ENCODE assay signal across 21 mouse cellular contexts in genomic region chr6:134730978-134731377, GRCm38 (mm10).
A peak's percentile ranks its signal among the peaks of the same experiment; 100 is the strongest.
DNase-seq lines count a peak whose midpoint lies in the region; ATAC-seq and TF ChIP-seq lines count a peak whose summit lies in the region.
"Had no signal": no experiment of that assay in that cellular context is flagged by ENCODE, and none has a peak within 500 bp of the region (broad histone marks: within the 10 kb centered on the region; RNA-seq: fewer than 3 reads in every experiment).

No protein-coding gene starts in this region.

- no peaks in the 10 kb centered on the region for H3K36me3 ChIP-seq in heart, embryonic 11.5 days (ENCODE audit: control insufficient read depth, insufficient read depth, low read length)
- peaks cover 3% of the 10 kb centered on the region; the same call in 1 of the 2 replicates for H3K36me3 ChIP-seq in intestine, postnatal 0 days (ENCODE audit: control insufficient read depth, insufficient read depth)
- H3K36me3 ChIP-seq in liver, postnatal 0 days (replicated peaks; ENCODE audit: insufficient read depth, low read length) = no peaks in the 10 kb centered on the region; the same call in 1 of the 2 replicates
- H3K36me3 ChIP-seq: hindbrain, embryonic 12.5 days; neural tube, embryonic 15.5 days had no signal

- peaks cover 8% of the 10 kb centered on the region for H3K4me1 ChIP-seq in heart, embryonic 11.5 days (ENCODE audit: control insufficient read depth, insufficient read depth, low read length)
- H3K4me1 ChIP-seq in intestine, postnatal 0 days (replicated peaks; ENCODE audit: control insufficient read depth, insufficient read depth, low read length) = peaks cover 8% of the 10 kb centered on the region; the same call in 1 of the 2 replicates
- H3K4me1 ChIP-seq in liver, postnatal 0 days (ENCODE audit: insufficient read depth) = peaks cover 5% of the 10 kb centered on the region; the same call in 1 of the 2 replicates
- H3K4me1 ChIP-seq: forebrain, embryonic 10.5 days; hindbrain, embryonic 12.5 days had no signal

- H3K27ac ChIP-seq in heart, embryonic 11.5 days (ENCODE audit: low read depth, low read length) = peak overlapping the region; percentile 35; the same call in 1 of the 2 replicates
- H3K27ac ChIP-seq in intestine, postnatal 0 days (ENCODE audit: low read depth, low read length) = peak overlapping the region; percentile 46; the same call in 1 of the 2 replicates
- H3K27ac ChIP-seq in liver, postnatal 0 days (ENCODE audit: low read depth) = no peak overlapping the region
- H3K27ac ChIP-seq: forebrain, embryonic 10.5 days; hindbrain, embryonic 12.5 days; neural tube, embryonic 15.5 days had no signal

- H3K9me3 ChIP-seq in heart, embryonic 11.5 days (replicated peaks; ENCODE audit: control insufficient read depth, low read length) = no peaks in the 10 kb centered on the region
- no peaks in the 10 kb centered on the region for H3K9me3 ChIP-seq in intestine, postnatal 0 days (ENCODE audit: control insufficient read depth)
- no peaks in the 10 kb centered on the region for H3K9me3 ChIP-seq in liver, postnatal 0 days (ENCODE audit: low read length)
- H3K9me3 ChIP-seq: forebrain, embryonic 10.5 days; hindbrain, embryonic 12.5 days; neural tube, embryonic 15.5 days had no signal

- H3K4me2 ChIP-seq in heart, embryonic 11.5 days = peak overlapping the region; percentile 14; the same call in 1 of the 2 replicates
- H3K4me2 ChIP-seq in intestine, postnatal 0 days (replicated peaks; ENCODE audit: low read depth) = peak overlapping the region; percentile 6; the same call in 1 of the 2 replicates
- H3K4me2 ChIP-seq in liver, postnatal 0 days (ENCODE audit: low read depth, low read length) = no peak overlapping the region
- H3K4me2 ChIP-seq: hindbrain, embryonic 12.5 days; neural tube, embryonic 15.5 days had no signal

- no peak overlapping the region for H3K9ac ChIP-seq in heart, embryonic 11.5 days (ENCODE audit: low read depth, low read length)
- no peak overlapping the region for H3K9ac ChIP-seq in intestine, postnatal 0 days (ENCODE audit: low read depth, low read length)
- no peak overlapping the region for H3K9ac ChIP-seq in liver, postnatal 0 days (replicated peaks)
- H3K9ac ChIP-seq: hindbrain, embryonic 12.5 days; neural tube, embryonic 15.5 days had no signal

- no peak overlapping the region for H3K4me3 ChIP-seq in heart, embryonic 11.5 days (ENCODE audit: low read depth, low read length)
- H3K4me3 ChIP-seq in intestine, postnatal 0 days (ENCODE audit: low read depth, low read length) = no peak overlapping the region
- H3K4me3 ChIP-seq in liver, postnatal 0 days (ENCODE audit: low read depth, low read length) = no peak overlapping the region
- H3K4me3 ChIP-seq: forebrain, embryonic 10.5 days; hindbrain, embryonic 12.5 days; neural tube, embryonic 15.5 days had no signal

- no peak for DNase-seq in heart, postnatal 4 days
- DNase-seq in liver, postnatal 0 days = no peak
- peak; percentile 40 for DNase-seq in yolk sac, embryonic 10.5 days (ENCODE audit: low spot score)
- DNase-seq in right cerebral cortex, postnatal 25 days = no peak
- no peak for DNase-seq in spleen, postnatal 36 days (ENCODE audit: low spot score in 2 of 2)
- DNase-seq: adrenal gland, postnatal 25 days; cerebellum, adult 18-20 months; cerebellum, postnatal 25 days; heart, adult 18-20 months; kidney, adult 9 months; kidney, postnatal 25 days; lung, postnatal 10 days; right cerebral cortex, postnatal 14 days had no signal

- ATAC-seq in heart, embryonic 11.5 days (replicated peaks; ENCODE audit: insufficient number of reproducible peaks, low FRiP score, low TSS enrichment) = no peak
- peak; percentile 90 for ATAC-seq in intestine, postnatal 0 days
- peak; percentile 66 for ATAC-seq in liver, postnatal 0 days
- ATAC-seq: activated CD4-positive, CD25-positive, alpha-beta regulatory T cell, adult 4 months; CD4-positive, CD25-positive, alpha-beta regulatory T cell, adult 4 months; midbrain, embryonic 16.5 days had no signal

- 40% methylated on average over 3 of the region's 3 CpGs for WGBS in heart, embryonic 11.5 days (ENCODE audit: insufficient replicate concordance)
- 35% methylated on average over 3 of the region's 3 CpGs for WGBS in intestine, postnatal 0 days
- WGBS in liver, postnatal 0 days (ENCODE audit: insufficient replicate concordance) = 41% methylated on average over 3 of the region's 3 CpGs

- TF ChIP-seq EP300 in liver, postnatal 0 days (IDR thresholded peaks at IDR 0.05; ENCODE audit: low read depth) = no peak

- TF ChIP-seq CTCF in intestine, postnatal 0 days (IDR thresholded peaks at IDR 0.05; ENCODE audit: low read depth) = peak; percentile 30; the same call in 1 of the 2 replicates
- TF ChIP-seq CTCF in liver, postnatal 0 days (IDR thresholded peaks at IDR 0.05; ENCODE audit: low read depth) = no peak

- no peaks in the 10 kb centered on the region for H3K27me3 ChIP-seq in heart, embryonic 11.5 days (ENCODE audit: control insufficient read depth, insufficient read depth, low read length)
- no peaks in the 10 kb centered on the region for H3K27me3 ChIP-seq in intestine, postnatal 0 days (replicated peaks; ENCODE audit: control insufficient read depth, insufficient read depth, low read length)
- H3K27me3 ChIP-seq in liver, postnatal 0 days (ENCODE audit: insufficient read depth, low read length) = no peaks in the 10 kb centered on the region
- H3K27me3 ChIP-seq: hindbrain, embryonic 12.5 days; neural tube, embryonic 15.5 days had no signal
